Mouse (Mus musculus) embryonic facial prominence, embryonic 15.5 days (tissue): ENCODE results near the gene Mical3. TPM values are rescaled to one million over a fixed set of nuclear protein-coding genes. Genes with fewer than 3 reads are reported as not detected.

Experiments
- ATAC-seq: fragments of 200-750 bp; cut with Nextera tagmentation; 2 replicates; pipeline ENCODE4 v1.8.0; 2017; ENCODE audit warnings: low read depth, moderate TSS enrichment; ENCODE audit not compliant: insufficient number of reproducible peaks, low FRiP score, low TSS enrichment
- H3K27ac ChIP-seq: fragments of 300-500 bp; sonication (generic); replicated peaks from 2 replicates; pipeline ENCODE4 v1.5.1; 2015; ENCODE audit warnings: mild to moderate bottlenecking, inconsistent platforms
- H3K27me3 ChIP-seq: fragments of 300-500 bp; sonication (generic); 2 replicates; pipeline ENCODE4 v1.6.1; 2015; ENCODE audit warnings: inconsistent platforms
- H3K36me3 ChIP-seq: fragments of 300-500 bp; sonication (generic); 2 replicates; pipeline ENCODE4 v1.6.1; 2015; ENCODE audit warnings: mild to moderate bottlenecking, inconsistent platforms
- H3K4me1 ChIP-seq: fragments of 300-500 bp; sonication (generic); 2 replicates; pipeline ENCODE4 v1.6.1; 2015; ENCODE audit warnings: inconsistent platforms
- H3K4me2 ChIP-seq: fragments of 300-500 bp; sonication (generic); replicated peaks from 2 replicates; pipeline ENCODE4 v1.6.1; 2015; ENCODE audit warnings: mild to moderate bottlenecking, inconsistent platforms
- H3K4me3 ChIP-seq: fragments of 300-500 bp; sonication (generic); replicated peaks from 2 replicates; pipeline ENCODE4 v1.5.1; 2015; ENCODE audit warnings: mild to moderate bottlenecking, inconsistent platforms
- H3K9ac ChIP-seq: fragments of 300-500 bp; sonication (generic); 2 replicates; pipeline ENCODE4 v1.6.1; 2015; ENCODE audit warnings: inconsistent platforms
- H3K9me3 ChIP-seq: fragments of 300-500 bp; sonication (generic); replicated peaks from 2 replicates; pipeline ENCODE4 v1.6.1; 2016; ENCODE audit warnings: inconsistent platforms
- WGBS: fragments of 180-500 bp; shearing (Covaris S2); methylation state at CpG from one replicate; pipeline ENCODE4 v1.1.7; 2015; 5-methylcytosine and 5-hydroxymethylcytosine counted together
- polyA plus RNA-seq: library from polyadenylated mRNA; unstranded; fragments of >200 nt; fragmentation: Nextera tagmentation; extraction: Ambion mirVana; gene quantifications from 2 replicates; pipeline ENCODE4 v1.2.1, GENCODE M21; 2015

Gene Mical3
- polyA plus RNA-seq, 1 experiment from 2014 or later = 11.5 TPM

- 36% methylated on average over 17 of the region's 17 CpGs for WGBS
- no peaks in the 10 kb centered on the region for H3K27me3 ChIP-seq
- ATAC-seq = peak; percentile 70; the same call in 1 of the 2 replicates
- no peak overlapping the region for H3K9ac ChIP-seq
- H3K4me3 ChIP-seq = peak overlapping the region; percentile 19
- peaks cover 35% of the 10 kb centered on the region for H3K4me1 ChIP-seq
- no peaks in the 10 kb centered on the region for H3K36me3 ChIP-seq
- H3K27ac ChIP-seq = peak overlapping the region; percentile 80
- no peaks in the 10 kb centered on the region for H3K9me3 ChIP-seq
- peak overlapping the region; percentile 21 for H3K4me2 ChIP-seq
These were observed 66.3 kb downstream of the Mical3 start for GRCm38 (mm10) chr6:121064356-121065015.

- H3K9ac ChIP-seq = no peak overlapping the region
- WGBS = 78% methylated on average over 8 of the region's 8 CpGs
- H3K4me2 ChIP-seq = no peak overlapping the region
- no peaks in the 10 kb centered on the region for H3K36me3 ChIP-seq
- no peaks in the 10 kb centered on the region for H3K9me3 ChIP-seq
- peaks cover 33% of the 10 kb centered on the region for H3K4me1 ChIP-seq
- no peak overlapping the region for H3K4me3 ChIP-seq
- no peak for ATAC-seq
- H3K27ac ChIP-seq = peak overlapping the region; percentile 80
- no peaks in the 10 kb centered on the region for H3K27me3 ChIP-seq
These were observed 67.0 kb downstream of the Mical3 start for GRCm38 (mm10) chr6:121063771-121064170.

- no peak overlapping the region for H3K4me3 ChIP-seq
- no peaks in the 10 kb centered on the region for H3K27me3 ChIP-seq
- H3K4me2 ChIP-seq = no peak overlapping the region
- ATAC-seq = no peak
- 88% methylated on average over 17 of the region's 17 CpGs for WGBS
- H3K36me3 ChIP-seq = no peaks in the 10 kb centered on the region
- no peak overlapping the region for H3K9ac ChIP-seq
- H3K4me1 ChIP-seq = peaks cover 30% of the 10 kb centered on the region
- no peaks in the 10 kb centered on the region for H3K9me3 ChIP-seq
- no peak overlapping the region for H3K27ac ChIP-seq
These were observed 67.8 kb downstream of the Mical3 start for GRCm38 (mm10) chr6:121062891-121063408.

- no peak overlapping the region for H3K4me2 ChIP-seq
- 68% methylated on average over 2 of the region's 2 CpGs for WGBS
- no peaks in the 10 kb centered on the region for H3K27me3 ChIP-seq
- no peak overlapping the region for H3K9ac ChIP-seq
- H3K36me3 ChIP-seq = no peaks in the 10 kb centered on the region
- ATAC-seq = no peak
- no peak overlapping the region for H3K27ac ChIP-seq
- no peaks in the 10 kb centered on the region for H3K9me3 ChIP-seq
- H3K4me1 ChIP-seq = peaks cover 30% of the 10 kb centered on the region
- no peak overlapping the region for H3K4me3 ChIP-seq
These were observed 72.8 kb downstream of the Mical3 start for GRCm38 (mm10) chr6:121058039-121058438.

GRCm38 (mm10) chr6:121057181-121057956, 73.4 kb downstream of the Mical3 start:
- ATAC-seq = no peak
- no peak overlapping the region for H3K4me2 ChIP-seq
- H3K4me1 ChIP-seq = peaks cover 27% of the 10 kb centered on the region
- no peaks in the 10 kb centered on the region for H3K27me3 ChIP-seq
- no peak overlapping the region for H3K9ac ChIP-seq
- no peak overlapping the region for H3K4me3 ChIP-seq
- H3K36me3 ChIP-seq = no peaks in the 10 kb centered on the region
- H3K9me3 ChIP-seq = no peaks in the 10 kb centered on the region
- WGBS = 72% methylated on average over 22 of the region's 22 CpGs
- H3K27ac ChIP-seq = no peak overlapping the region

GRCm38 (mm10) chr6:121055496-121055895, 75.3 kb downstream of the Mical3 start:
- Histone ChIP-seq H3K4me3 (no peak overlapping the region), H3K27ac (0 out of 2 replicates have a peak overlapping the region, but pooled peaks have one; percentile 39), H3K9ac (no peak overlapping the region), H3K9me3 (no peaks in the 10 kb centered on the region), H3K36me3 (no peaks in the 10 kb centered on the region), H3K4me2 (no peak overlapping the region), H3K27me3 (no peaks in the 10 kb centered on the region), H3K4me1 (peaks cover 31% of the 10 kb centered on the region)
- WGBS = 16% methylated on average over 3 of the region's 3 CpGs
- ATAC-seq = no peak

- H3K27ac ChIP-seq = peak overlapping the region; percentile 55; the same call in 1 of the 2 replicates
- no peaks in the 10 kb centered on the region for H3K27me3 ChIP-seq
- no peak for ATAC-seq
- H3K4me3 ChIP-seq = no peak overlapping the region
- H3K4me2 ChIP-seq = no peak overlapping the region
- H3K36me3 ChIP-seq = no peaks in the 10 kb centered on the region
- WGBS = 79% methylated on average over 9 of the region's 9 CpGs
- no peaks in the 10 kb centered on the region for H3K9me3 ChIP-seq
- peaks cover 34% of the 10 kb centered on the region for H3K4me1 ChIP-seq
- H3K9ac ChIP-seq = no peak overlapping the region
These were observed 75.9 kb downstream of the Mical3 start for GRCm38 (mm10) chr6:121054908-121055307.

- H3K36me3 ChIP-seq = no peaks in the 10 kb centered on the region
- no peak overlapping the region for H3K4me2 ChIP-seq
- no peaks in the 10 kb centered on the region for H3K9me3 ChIP-seq
- ATAC-seq = no peak
- no peak overlapping the region for H3K9ac ChIP-seq
- H3K4me1 ChIP-seq = peaks cover 38% of the 10 kb centered on the region
- 77% methylated on average over 3 of the region's 3 CpGs for WGBS
- H3K27ac ChIP-seq = no peak overlapping the region
- H3K27me3 ChIP-seq = no peaks in the 10 kb centered on the region
- H3K4me3 ChIP-seq = no peak overlapping the region
These were observed 76.5 kb downstream of the Mical3 start for GRCm38 (mm10) chr6:121054340-121054739.

GRCm38 (mm10) chr6:121053585-121054112, 77.2 kb downstream of the Mical3 start:
- H3K9ac ChIP-seq = no peak overlapping the region
- H3K27ac ChIP-seq = no peak overlapping the region
- peaks cover 38% of the 10 kb centered on the region for H3K4me1 ChIP-seq
- H3K4me2 ChIP-seq = no peak overlapping the region
- no peak overlapping the region for H3K4me3 ChIP-seq
- H3K9me3 ChIP-seq = no peaks in the 10 kb centered on the region
- no peak for ATAC-seq
- WGBS = 82% methylated on average over 7 of the region's 7 CpGs
- no peaks in the 10 kb centered on the region for H3K36me3 ChIP-seq
- no peaks in the 10 kb centered on the region for H3K27me3 ChIP-seq

GRCm38 (mm10) chr6:121051972-121052629, 78.7 kb downstream of the Mical3 start:
- no peak overlapping the region for H3K4me3 ChIP-seq
- H3K9me3 ChIP-seq = no peaks in the 10 kb centered on the region
- WGBS = 81% methylated on average over 13 of the region's 13 CpGs
- H3K27ac ChIP-seq = no peak overlapping the region
- 0 out of 2 replicates have a peak, but pooled peaks have one; percentile 59 for ATAC-seq
- H3K27me3 ChIP-seq = no peaks in the 10 kb centered on the region
- H3K9ac ChIP-seq = no peak overlapping the region
- no peaks in the 10 kb centered on the region for H3K36me3 ChIP-seq
- H3K4me1 ChIP-seq = peaks cover 35% of the 10 kb centered on the region
- H3K4me2 ChIP-seq = no peak overlapping the region

GRCm38 (mm10) chr6:121051411-121051810, 79.4 kb downstream of the Mical3 start:
- H3K4me2 ChIP-seq = no peak overlapping the region
- no peak overlapping the region for H3K27ac ChIP-seq
- no peak overlapping the region for H3K4me3 ChIP-seq
- no peaks in the 10 kb centered on the region for H3K27me3 ChIP-seq
- H3K36me3 ChIP-seq = no peaks in the 10 kb centered on the region
- WGBS = 58% methylated on average over 8 of the region's 8 CpGs
- no peaks in the 10 kb centered on the region for H3K9me3 ChIP-seq
- no peak for ATAC-seq
- no peak overlapping the region for H3K9ac ChIP-seq
- H3K4me1 ChIP-seq = peaks cover 35% of the 10 kb centered on the region
